In the genomic region with DNA sequence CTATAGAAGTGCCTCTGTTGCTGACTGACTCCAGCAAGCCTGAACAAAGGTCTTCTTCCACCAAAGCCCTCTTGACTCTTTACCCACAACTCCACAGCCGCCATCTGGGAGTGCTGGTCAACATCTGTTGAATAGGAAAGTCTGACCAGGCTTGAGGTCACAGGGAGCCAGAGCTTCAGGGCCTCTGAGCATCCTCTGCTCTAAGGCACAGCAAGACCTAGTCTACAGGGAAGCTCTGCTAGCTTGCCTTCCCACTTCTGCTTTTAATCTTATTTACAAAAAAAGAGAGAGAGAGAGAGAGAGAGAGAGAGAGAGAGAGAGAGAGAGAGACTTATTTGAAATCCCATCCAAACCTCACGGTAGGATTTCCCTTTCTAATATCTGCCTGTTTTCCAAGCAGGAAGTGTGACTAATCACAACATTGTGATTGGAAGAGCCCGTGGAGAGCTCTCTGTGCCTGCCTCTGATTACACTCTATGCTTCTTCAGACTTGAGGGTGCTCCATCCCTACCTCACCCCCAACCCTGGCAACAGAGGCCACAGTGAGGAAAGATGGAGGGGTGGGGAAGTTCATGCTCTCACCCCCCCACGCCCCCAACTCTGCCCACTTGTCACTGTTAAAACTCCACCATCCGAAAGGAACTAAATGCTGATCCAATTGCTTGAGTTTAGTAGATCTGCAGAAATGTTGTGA, we compare ENCODE assay signal across 14 mouse cellular contexts.
DNase-seq lines count a peak whose midpoint lies in the region; ATAC-seq and TF ChIP-seq lines count a peak whose summit lies in the region.
"Had no signal": no experiment of that assay in that cellular context is flagged by ENCODE, and none has a peak within 500 bp of the region (broad histone marks: within the 10 kb centered on the region; RNA-seq: fewer than 3 reads in every experiment).

No protein-coding gene starts in this region.

- no peaks in the 10 kb centered on the region for H3K27me3 ChIP-seq in heart, embryonic 12.5 days (replicated peaks)
- no peaks in the 10 kb centered on the region for H3K27me3 ChIP-seq in CH12.LX (replicated peaks)
- no peaks in the 10 kb centered on the region for H3K27me3 ChIP-seq in heart, embryonic 14.5 days (ENCODE audit: control insufficient read depth, insufficient read depth, low read length)
- H3K27me3 ChIP-seq in liver, embryonic 16.5 days (ENCODE audit: control insufficient read depth, insufficient read depth, low read depth, low read length): no peaks in the 10 kb centered on the region
- no peaks in the 10 kb centered on the region for H3K27me3 ChIP-seq in forebrain, embryonic 10.5 days (ENCODE audit: poor library complexity, severe bottlenecking)
- H3K27me3 ChIP-seq: forebrain, embryonic 15.5 days; kidney, embryonic 15.5 days; limb, embryonic 15.5 days had no signal

- TF ChIP-seq EP300 in CH12.LX (IDR thresholded peaks at IDR 0.05; ENCODE audit: low read length): peak; percentile 69

- H3K79me2 ChIP-seq in CH12.LX (replicated peaks; ENCODE audit: control insufficient read depth, extremely low read depth, insufficient read depth, poor library complexity, severe bottlenecking): no peaks in the 10 kb centered on the region

- 0 out of 2 replicates have a peak overlapping the region, but pooled peaks have one; percentile 28 for H3K27ac ChIP-seq in heart, embryonic 12.5 days (ENCODE audit: poor library complexity, severe bottlenecking)
- H3K27ac ChIP-seq in CH12.LX (ENCODE audit: insufficient read depth, low read depth): peak overlapping the region; percentile 72
- no peak overlapping the region for H3K27ac ChIP-seq in heart, embryonic 14.5 days (replicated peaks in 1 of 2; ENCODE audit: control insufficient read depth in 1 of 2, insufficient read depth in 1 of 2, low read depth in 2 of 2, low read length in 2 of 2)
- peak overlapping the region; percentile 70 for H3K27ac ChIP-seq in liver, embryonic 16.5 days (ENCODE audit: low read length)
- H3K27ac ChIP-seq in forebrain, embryonic 10.5 days: no peak overlapping the region
- H3K27ac ChIP-seq: forebrain, embryonic 15.5 days; hindbrain, embryonic 14.5 days; kidney, embryonic 15.5 days; limb, embryonic 15.5 days had no signal

- TF ChIP-seq RAD21 in CH12.LX (IDR thresholded peaks at IDR 0.05; ENCODE audit: low read depth, low read length): no peak

- H3K4me1 ChIP-seq in heart, embryonic 12.5 days (replicated peaks): peaks cover 17% of the 10 kb centered on the region
- H3K4me1 ChIP-seq in CH12.LX (ENCODE audit: control insufficient read depth in 1 of 2, insufficient read depth in 2 of 2): peaks cover 24 to 43% of the 10 kb centered on the region in 2 experiments
- peaks cover 8 to 16% of the 10 kb centered on the region in 2 experiments for H3K4me1 ChIP-seq in heart, embryonic 14.5 days (ENCODE audit: control insufficient read depth in 2 of 2, insufficient read depth in 2 of 2, low read length in 2 of 2)
- H3K4me1 ChIP-seq in liver, embryonic 16.5 days (ENCODE audit: control insufficient read depth, low read depth, low read length): no peaks in the 10 kb centered on the region; the same call in 1 of the 2 replicates
- H3K4me1 ChIP-seq in forebrain, embryonic 10.5 days: peaks cover 12% of the 10 kb centered on the region
- H3K4me1 ChIP-seq: kidney, embryonic 15.5 days had no signal

- 48% methylated on average over 5 of the region's 5 CpGs for WGBS in heart, embryonic 12.5 days
- 39% methylated on average over 5 of the region's 5 CpGs for WGBS in heart, embryonic 14.5 days
- WGBS in liver, embryonic 16.5 days (ENCODE audit: insufficient replicate concordance): 29% methylated on average over 5 of the region's 5 CpGs
- WGBS in forebrain, embryonic 10.5 days: 56% methylated on average over 5 of the region's 5 CpGs

- TF ChIP-seq POLR2A in CH12.LX (IDR thresholded peaks at IDR 0.05; ENCODE audit: low read depth, low read length): peak; percentile 31; the same call in 1 of the 2 replicates

- no peak for DNase-seq in heart, adult 8-10 months (ENCODE audit: low spot score)
- DNase-seq in CH12.LX (ENCODE audit: extremely low read depth): peak; percentile 63
- DNase-seq in forebrain, embryonic 10.5 days (ENCODE audit: extremely low spot score, low spot score): no peak
- DNase-seq in left cerebral cortex, adult 11 months (ENCODE audit: low spot score): no peak
- DNase-seq in layer of hippocampus, postnatal 10 days (ENCODE audit: low spot score in 2 of 2): no peak
- DNase-seq: adrenal gland, postnatal 14 days; gastrocnemius, postnatal 10 days had no signal

- in situ Hi-C loops in CH12.LX (cut with MboI; ENCODE audit: low pct_ligation_motif_present, low pct_unique_long_range_greater_than_20kb, low sequenced_read_pairs): no loop called here

- ATAC-seq in heart, embryonic 12.5 days (ENCODE audit: insufficient number of reproducible peaks, low FRiP score): peak; percentile 77; the same call in 1 of the 2 replicates
- ATAC-seq in heart, embryonic 14.5 days (ENCODE audit: insufficient number of reproducible peaks, insufficient read depth, low FRiP score, low read depth): 0 out of 2 replicates have a peak, but pooled peaks have one; percentile 47
- 0 out of 2 replicates have a peak, but pooled peaks have one; percentile 14 for ATAC-seq in liver, embryonic 16.5 days (ENCODE audit: low read depth)
- ATAC-seq: forebrain, embryonic 15.5 days had no signal

- no peak overlapping the region for H3K9ac ChIP-seq in heart, embryonic 12.5 days
- H3K9ac ChIP-seq in CH12.LX (ENCODE audit: insufficient read depth, low read depth): no peak overlapping the region
- no peak overlapping the region for H3K9ac ChIP-seq in heart, embryonic 14.5 days (ENCODE audit: low read length)
- H3K9ac ChIP-seq in liver, embryonic 16.5 days (ENCODE audit: low read depth, low read length): no peak overlapping the region
- H3K9ac ChIP-seq: forebrain, embryonic 15.5 days; hindbrain, embryonic 14.5 days; kidney, embryonic 15.5 days; limb, embryonic 15.5 days had no signal

- dilution Hi-C loops in CH12.LX (cut with MboI; ENCODE audit: extremely low pct_ligation_motif_present, extremely low pct_unique_long_range_greater_than_20kb, low sequenced_read_pairs): no loop called here

- H3K4me3 ChIP-seq in heart, embryonic 12.5 days: no peak overlapping the region
- no peak overlapping the region for H3K4me3 ChIP-seq in CH12.LX (replicated peaks in 1 of 3; ENCODE audit: low read depth in 2 of 3, low read length in 2 of 3, poor library complexity in 1 of 3)
- H3K4me3 ChIP-seq in heart, embryonic 14.5 days (ENCODE audit: control insufficient read depth in 1 of 2, insufficient read depth in 1 of 2, low read depth in 1 of 2, low read length in 2 of 2): no peak overlapping the region
- H3K4me3 ChIP-seq in liver, embryonic 16.5 days (ENCODE audit: low read depth, low read length): no peak overlapping the region
- H3K4me3 ChIP-seq in forebrain, embryonic 10.5 days: no peak overlapping the region
- H3K4me3 ChIP-seq: forebrain, embryonic 15.5 days; kidney, embryonic 15.5 days; limb, embryonic 15.5 days had no signal

- H3K4me2 ChIP-seq in heart, embryonic 12.5 days: no peak overlapping the region
- peak overlapping the region; percentile 21; the same call in 1 of the 2 replicates for H3K4me2 ChIP-seq in CH12.LX (ENCODE audit: insufficient read depth, low read depth, poor library complexity, severe bottlenecking)
- H3K4me2 ChIP-seq in heart, embryonic 14.5 days (ENCODE audit: low read length): no peak overlapping the region
- no peak overlapping the region for H3K4me2 ChIP-seq in liver, embryonic 16.5 days (ENCODE audit: low read depth, low read length)
- H3K4me2 ChIP-seq: forebrain, embryonic 15.5 days; hindbrain, embryonic 14.5 days; kidney, embryonic 15.5 days; limb, embryonic 15.5 days had no signal

- no peak for TF ChIP-seq CTCF in CH12.LX (conservative IDR thresholded peaks at IDR 0.05 in 1 of 2, IDR thresholded peaks at IDR 0.05 in 1 of 2; ENCODE audit: low read depth in 2 of 2, low read length in 2 of 2)

- H3K9me3 ChIP-seq in heart, embryonic 12.5 days (replicated peaks): no peaks in the 10 kb centered on the region
- no peaks in the 10 kb centered on the region for H3K9me3 ChIP-seq in CH12.LX (replicated peaks; ENCODE audit: low read length)
- H3K9me3 ChIP-seq in heart, embryonic 14.5 days (ENCODE audit: control insufficient read depth, low read length): no peaks in the 10 kb centered on the region
- no peaks in the 10 kb centered on the region for H3K9me3 ChIP-seq in liver, embryonic 16.5 days (replicated peaks; ENCODE audit: control insufficient read depth, low read length)
- no peaks in the 10 kb centered on the region for H3K9me3 ChIP-seq in forebrain, embryonic 10.5 days
- H3K9me3 ChIP-seq: forebrain, embryonic 15.5 days; kidney, embryonic 15.5 days; limb, embryonic 15.5 days had no signal

- H3K36me3 ChIP-seq in heart, embryonic 12.5 days: no peaks in the 10 kb centered on the region
- H3K36me3 ChIP-seq in CH12.LX (replicated peaks in 1 of 2; ENCODE audit: control insufficient read depth in 1 of 2, insufficient read depth in 1 of 2, low read length in 1 of 2): no peaks in the 10 kb centered on the region
- H3K36me3 ChIP-seq in heart, embryonic 14.5 days (ENCODE audit: control insufficient read depth, insufficient read depth, low read length): no peaks in the 10 kb centered on the region
- no peaks in the 10 kb centered on the region for H3K36me3 ChIP-seq in liver, embryonic 16.5 days (ENCODE audit: control insufficient read depth, insufficient read depth)
- no peaks in the 10 kb centered on the region for H3K36me3 ChIP-seq in forebrain, embryonic 10.5 days (replicated peaks)
- H3K36me3 ChIP-seq: forebrain, embryonic 15.5 days; kidney, embryonic 15.5 days; limb, embryonic 15.5 days had no signal

TF ChIP-seq in CH12.LX, 34 proteins besides CTCF, POLR2A, EP300 and RAD21 (continues in another document):
- TF ChIP-seq MAX (IDR thresholded peaks at IDR 0.05; ENCODE audit: low read length) (0 out of 2 replicates have a peak, but pooled peaks have one; percentile 7), SIN3A (IDR thresholded peaks at IDR 0.05; ENCODE audit: low read length) (no peak), ZC3H11A (IDR thresholded peaks at IDR 0.05; ENCODE audit: low read depth, low read length) (no peak), NRF1 (IDR thresholded peaks at IDR 0.05; ENCODE audit: low read depth, low read length) (no peak), PAX5 (IDR thresholded peaks at IDR 0.05; ENCODE audit: low read length) (no peak), NELFE (IDR thresholded peaks at IDR 0.05; ENCODE audit: low read depth, low read length) (no peak), CHD2 (IDR thresholded peaks at IDR 0.05; ENCODE audit: low read length) (no peak), USF1 (IDR thresholded peaks at IDR 0.05; ENCODE audit: low read depth, low read length) (no peak), ELF1 (IDR thresholded peaks at IDR 0.05; ENCODE audit: low read depth, low read length) (no peak), UBTF (IDR thresholded peaks at IDR 0.05; ENCODE audit: low read depth, low read length) (no peak), IRF4 (IDR thresholded peaks at IDR 0.05; ENCODE audit: low read depth, low read length) (peak; percentile 78), KAT2A (IDR thresholded peaks at IDR 0.05; ENCODE audit: insufficient replicate concordance, low read length) (no peak), MXI1 (IDR thresholded peaks at IDR 0.05; ENCODE audit: low read depth, low read length) (no peak), RCOR1 (conservative IDR thresholded peaks at IDR 0.05; ENCODE audit: low read depth, low read length) (no peak)

Comparison
In these comparisons a context has a peak if more than half of its experiments do, and no peak if none do; other contexts are left out.
1. H3K27ac ChIP-seq: peak in heart, embryonic 12.5 days (single experiment), CH12.LX (single experiment) and liver, embryonic 16.5 days (single experiment); none in heart, embryonic 14.5 days (0 of 2) and forebrain, embryonic 10.5 days (single experiment).
2. ATAC-seq: peak in every context shown above with its lines; median percentile 77 in heart, embryonic 12.5 days; 47 in heart, embryonic 14.5 days; 14 in liver, embryonic 16.5 days.